ENCODE assay signal across 25 mouse cellular contexts in the genomic region with DNA sequence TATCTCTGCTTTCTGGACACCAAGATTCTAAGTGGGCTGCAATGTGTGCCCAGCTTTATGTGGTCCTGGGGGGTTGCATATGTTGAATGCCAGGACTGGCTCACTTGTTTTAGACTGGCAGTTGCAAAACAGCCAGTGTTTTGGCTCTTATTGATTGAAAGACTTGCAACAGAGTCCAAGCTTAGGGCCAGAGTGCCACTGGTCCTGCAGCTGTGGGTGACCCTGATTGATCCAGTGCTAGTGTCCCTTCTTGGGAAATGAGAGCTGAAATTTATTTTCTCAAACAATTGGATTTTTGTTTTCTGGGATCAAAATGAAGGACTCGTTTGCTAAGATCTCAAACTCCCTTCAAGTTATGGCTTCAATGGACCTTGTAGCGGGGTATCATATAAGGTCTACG.
"Had no signal": no experiment of that assay in that cellular context is flagged by ENCODE, and none has a peak within 500 bp of the region (broad histone marks: within the 10 kb centered on the region; RNA-seq: fewer than 3 reads in every experiment).

No protein-coding gene starts in this region.

- H3K9ac ChIP-seq: forebrain, postnatal 0 days; heart, embryonic 12.5 days; hindbrain, embryonic 12.5 days; hindbrain, embryonic 14.5 days; intestine, embryonic 15.5 days; limb, embryonic 12.5 days had no signal

- H3K27me3 ChIP-seq: heart, embryonic 12.5 days; hindbrain, embryonic 12.5 days; intestine, embryonic 15.5 days; limb, embryonic 12.5 days had no signal

- H3K9me3 ChIP-seq: heart, embryonic 10.5 days; heart, embryonic 12.5 days; hindbrain, embryonic 10.5 days; hindbrain, embryonic 12.5 days; intestine, embryonic 15.5 days; limb, embryonic 10.5 days; limb, embryonic 12.5 days had no signal

- DNase-seq: forebrain, postnatal 0 days; gastrocnemius, adult 2 months; gastrocnemius, postnatal 10 days; gastrocnemius, postnatal 25 days; heart, adult 18-20 months; heart, postnatal 10 days; heart, postnatal 4 days; kidney, adult 18-20 months; kidney, adult 8-10 months; kidney, postnatal 10 days; kidney, postnatal 25 days; kidney, postnatal 4 days had no signal

- H3K4me3 ChIP-seq: gastrocnemius, adult 2 months; heart, embryonic 10.5 days; heart, embryonic 12.5 days; hindbrain, embryonic 10.5 days; hindbrain, embryonic 12.5 days; intestine, embryonic 15.5 days; layer of hippocampus, adult 2 months; left cerebral cortex, adult 2 months; limb, embryonic 10.5 days; limb, embryonic 12.5 days had no signal

- H3K27ac ChIP-seq: gastrocnemius, adult 2 months; heart, embryonic 10.5 days; hindbrain, embryonic 10.5 days; hindbrain, embryonic 12.5 days; hindbrain, embryonic 14.5 days; intestine, embryonic 15.5 days; layer of hippocampus, adult 2 months; left cerebral cortex, adult 2 months; limb, embryonic 10.5 days; limb, embryonic 12.5 days had no signal

- H3K36me3 ChIP-seq: heart, embryonic 10.5 days; heart, embryonic 12.5 days; hindbrain, embryonic 10.5 days; hindbrain, embryonic 12.5 days; intestine, embryonic 15.5 days; limb, embryonic 10.5 days; limb, embryonic 12.5 days had no signal

- ATAC-seq: forebrain, postnatal 0 days; hindbrain, embryonic 16.5 days; inflammation-experienced regulatory T-cells, adult 6 months; intestine, embryonic 15.5 days; intestine, postnatal 0 days had no signal

- H3K4me1 ChIP-seq: heart, embryonic 10.5 days; hindbrain, embryonic 10.5 days; hindbrain, embryonic 12.5 days; intestine, embryonic 15.5 days; limb, embryonic 12.5 days had no signal

- H3K4me2 ChIP-seq: heart, embryonic 12.5 days; hindbrain, embryonic 12.5 days; hindbrain, embryonic 14.5 days; intestine, embryonic 15.5 days; limb, embryonic 12.5 days had no signal
